Mouse (Mus musculus) liver, embryonic 14.5 days (tissue): ENCODE results near the gene Arpin. TPM values are rescaled to one million over a fixed set of nuclear protein-coding genes. Genes with fewer than 3 reads are reported as not detected.

Source experiments
- ATAC-seq: fragments of 200-750 bp; cut with Nextera tagmentation; 2 replicates; pipeline ENCODE4 v1.8.0; 2017; ENCODE audit warnings: moderate number of reproducible peaks, mild to moderate bottlenecking, moderate library complexity; ENCODE audit not compliant: insufficient read depth
- DNase-seq, 3 experiments: peaks; one replicate each; pipeline ENCODE4 v3.0.0-alpha.2; 2012 to 2013; ENCODE audit warnings: low read depth in 3 of 3, low spot score in 3 of 3
- H3K27ac ChIP-seq: fragments of 300-500 bp; sonication (generic); 2 replicates; pipeline ENCODE4 v1.5.1; 2014; ENCODE audit warnings: moderate library complexity, mild to moderate bottlenecking, control low read depth, inconsistent platforms
- H3K27me3 ChIP-seq: fragments of 300-500 bp; sonication (generic); 2 replicates; pipeline ENCODE4 v1.6.1; 2014; ENCODE audit warnings: mild to moderate bottlenecking, low read length, moderate library complexity; ENCODE audit not compliant: control insufficient read depth, insufficient read depth
- H3K36me3 ChIP-seq: fragments of 300-500 bp; sonication (generic); replicated peaks from 2 replicates; pipeline ENCODE4 v1.6.1; 2014; ENCODE audit warnings: low read depth; ENCODE audit not compliant: control insufficient read depth, insufficient read depth
- H3K4me1 ChIP-seq, 2 experiments: fragments of 200-500 bp in 1 of 2; fragments of 300-500 bp in 1 of 2; sonication (generic) in 1 of 2; replicated peaks; 2 replicates each; pipeline ENCODE4 v1.6.1; 2012 to 2014; ENCODE audit warnings: antibody characterized with exemption in 1 of 2, inconsistent platforms in 1 of 2, low read length in 1 of 2; ENCODE audit not compliant: control insufficient read depth in 2 of 2, insufficient read depth in 2 of 2
- H3K4me2 ChIP-seq: fragments of 300-500 bp; sonication (generic); 2 replicates; pipeline ENCODE4 v1.6.1; 2014; ENCODE audit warnings: low read depth, mild to moderate bottlenecking, control low read depth, moderate library complexity
- H3K4me3 ChIP-seq, 2 experiments: fragments of 200-500 bp in 1 of 2; fragments of 300-500 bp in 1 of 2; sonication (generic) in 1 of 2; 2 replicates each; pipeline ENCODE4 v1.5.1; 2012 to 2014; ENCODE audit warnings: low read depth in 2 of 2, low read length in 2 of 2, mild to moderate bottlenecking in 2 of 2, control low read depth in 1 of 2, inconsistent platforms in 1 of 2, moderate library complexity in 1 of 2; ENCODE audit not compliant: insufficient read depth in 1 of 2
- H3K9ac ChIP-seq: fragments of 300-500 bp; sonication (generic); replicated peaks from 2 replicates; pipeline ENCODE4 v1.6.1; 2014; ENCODE audit warnings: mild to moderate bottlenecking, control low read depth, moderate library complexity
- H3K9me3 ChIP-seq: fragments of 300-500 bp; sonication (generic); 2 replicates; pipeline ENCODE4 v1.6.1; 2016; ENCODE audit warnings: low read length, mixed read lengths; ENCODE audit not compliant: control insufficient read depth
- CTCF ChIP-seq: IDR thresholded peaks from 2 replicates; pipeline ENCODE4 v1.5.1; 2016; ENCODE audit warnings: antibody characterized with exemption, low read depth, control low read depth
- EP300 ChIP-seq: IDR thresholded peaks from 2 replicates; pipeline ENCODE4 v1.6.1; 2016; ENCODE audit warnings: antibody characterized with exemption, low read depth
- WGBS: fragments of 180-500 bp; shearing (Covaris S2); extraction: QIAGEN DNeasy Blood & Tissue Kit; methylation state at CpG from one replicate; pipeline ENCODE4 v1.1.7; 2014; ENCODE audit not compliant: insufficient replicate concordance; 5-methylcytosine and 5-hydroxymethylcytosine counted together
- polyA plus RNA-seq, 2 experiments: library from polyadenylated mRNA; depleted of rRNA in 1 of 2; stranded (reverse) in 1 of 2; unstranded in 1 of 2; fragments of >200 nt; fragmentation: Nextera tagmentation in 1 of 2; extraction: Ambion mirVana in 1 of 2; gene quantifications; 2 replicates each; pipeline versions ENCODE4 v1.2.1 to v1.2.3; 2012 to 2014

The Arpin gene
- polyA plus RNA-seq, 2 experiments = 1.9 to 3.1 TPM

DNA sequence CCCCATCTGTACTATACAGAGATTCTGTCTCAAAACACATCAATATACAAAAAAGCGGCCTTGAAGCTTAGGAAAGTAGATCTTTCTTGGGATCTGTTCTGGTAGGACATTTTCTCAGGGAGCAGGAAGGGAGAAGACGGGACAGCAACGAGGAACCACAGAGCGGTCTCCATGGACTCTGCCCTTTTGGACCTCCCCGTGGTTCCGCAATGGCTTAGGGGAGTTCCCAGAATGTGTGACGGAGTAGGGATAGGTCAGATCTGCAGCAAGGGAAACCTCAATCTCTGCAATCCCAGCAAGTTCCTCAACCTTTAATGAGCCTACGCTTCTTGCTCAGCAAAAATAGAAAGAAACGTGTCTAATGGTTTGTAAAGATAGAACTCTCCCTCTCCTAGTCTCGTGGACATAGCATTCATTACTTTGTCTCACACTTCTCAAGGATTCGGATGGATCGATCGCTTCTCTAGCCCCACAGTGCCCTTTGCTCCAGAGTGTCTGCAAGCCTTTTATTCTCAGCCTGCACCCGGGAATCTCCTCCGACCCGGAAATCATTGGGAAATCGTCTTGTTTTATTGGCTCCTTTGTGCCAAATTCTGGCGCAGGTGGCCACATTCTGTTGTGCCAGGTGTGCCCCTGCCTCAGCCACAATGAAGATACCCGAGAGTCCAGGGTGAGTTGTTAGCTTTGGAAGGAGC lies 499 bp upstream of the Arpin start:
- DNase-seq = no peak
- H3K9ac ChIP-seq = no peak overlapping the region
- H3K4me3 ChIP-seq = peak overlapping the region; percentile 43 to 48; a peak in 2 of 4 replicates
- peak overlapping the region; percentile 47 for H3K4me2 ChIP-seq
- H3K36me3 ChIP-seq = no peaks in the 10 kb centered on the region
- H3K9me3 ChIP-seq = no peaks in the 10 kb centered on the region
- ATAC-seq = no peak
- H3K27ac ChIP-seq = no peak overlapping the region
- no peak for TF ChIP-seq CTCF
- no peak for TF ChIP-seq EP300
- peaks cover 17% of the 10 kb centered on the region for H3K27me3 ChIP-seq
- H3K4me1 ChIP-seq = no peaks in the 10 kb centered on the region
- 15% methylated on average over 19 of the region's 19 CpGs for WGBS

DNA sequence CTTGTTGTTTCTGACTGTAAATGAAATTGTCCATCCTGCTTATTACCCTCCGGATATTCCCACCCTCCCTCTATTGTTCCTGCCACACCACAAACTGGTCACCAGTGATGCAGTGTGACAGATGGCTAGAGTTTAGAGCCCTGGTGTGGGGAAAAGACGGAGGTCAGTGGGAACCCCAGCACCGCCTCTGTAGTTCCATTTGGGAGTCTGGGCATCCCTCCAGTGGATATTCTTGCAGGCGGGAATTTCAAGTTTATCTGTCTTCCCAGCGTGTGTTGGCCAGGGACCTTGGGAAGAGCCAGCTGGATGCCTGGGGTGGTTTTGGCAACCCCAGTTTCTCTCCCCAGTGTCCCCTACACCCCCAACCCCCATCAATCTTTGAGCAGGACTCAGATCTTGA lies 698 bp downstream of the Arpin start:
- no peaks in the 10 kb centered on the region for H3K4me1 ChIP-seq
- TF ChIP-seq EP300 (no peak), CTCF (no peak)
- no peak overlapping the region for H3K9ac ChIP-seq
- peak overlapping the region; percentile 47 for H3K4me2 ChIP-seq
- 40% methylated on average over 5 of the region's 5 CpGs for WGBS
- no peaks in the 10 kb centered on the region for H3K9me3 ChIP-seq
- ATAC-seq (no peak), DNase-seq (no peak)
- peak overlapping the region in 1 of 2 experiments; percentile 48; a peak in 2 of 4 replicates for H3K4me3 ChIP-seq
- H3K27ac ChIP-seq = no peak overlapping the region
- no peaks in the 10 kb centered on the region for H3K36me3 ChIP-seq
- H3K27me3 ChIP-seq = peaks cover 17% of the 10 kb centered on the region

DNA sequence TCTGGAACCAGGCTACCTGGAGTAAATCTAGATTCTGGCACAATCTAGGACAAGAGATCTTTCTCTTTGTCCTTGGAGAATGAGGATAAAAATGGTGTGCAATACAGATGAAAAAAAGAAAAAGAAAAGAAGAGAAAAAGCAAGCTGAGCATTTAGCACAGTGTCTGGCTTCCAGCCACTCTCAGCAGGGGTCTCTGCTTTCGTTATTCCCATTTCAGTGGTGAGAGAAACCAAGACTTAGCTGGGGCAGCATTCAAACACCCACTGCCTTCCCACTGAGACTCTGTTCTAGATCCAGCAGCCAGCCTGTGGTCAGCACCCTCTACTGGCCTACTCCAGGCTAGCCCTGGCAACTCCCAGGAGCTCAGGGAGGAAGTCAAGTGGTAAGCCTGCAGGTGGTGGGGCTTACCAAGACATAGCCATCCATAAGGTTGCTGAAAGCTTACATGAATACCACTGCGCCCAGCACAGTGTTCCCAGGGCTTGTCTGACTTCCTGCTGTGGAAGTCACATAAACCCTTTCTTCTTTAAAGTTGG lies 6.6 kb downstream of the Arpin start:
- no peak overlapping the region for H3K9ac ChIP-seq
- TF ChIP-seq CTCF (peak; percentile 14; the same call in 1 of the 2 replicates), EP300 (no peak)
- no peak for ATAC-seq
- H3K9me3 ChIP-seq = no peaks in the 10 kb centered on the region
- 56% methylated on average over 2 of the region's 2 CpGs for WGBS
- no peak overlapping the region for H3K4me2 ChIP-seq
- H3K36me3 ChIP-seq = no peaks in the 10 kb centered on the region
- DNase-seq = no peak
- no peak overlapping the region for H3K27ac ChIP-seq
- H3K27me3 ChIP-seq = no peaks in the 10 kb centered on the region
- no peaks in the 10 kb centered on the region for H3K4me1 ChIP-seq
- no peak overlapping the region for H3K4me3 ChIP-seq

DNA sequence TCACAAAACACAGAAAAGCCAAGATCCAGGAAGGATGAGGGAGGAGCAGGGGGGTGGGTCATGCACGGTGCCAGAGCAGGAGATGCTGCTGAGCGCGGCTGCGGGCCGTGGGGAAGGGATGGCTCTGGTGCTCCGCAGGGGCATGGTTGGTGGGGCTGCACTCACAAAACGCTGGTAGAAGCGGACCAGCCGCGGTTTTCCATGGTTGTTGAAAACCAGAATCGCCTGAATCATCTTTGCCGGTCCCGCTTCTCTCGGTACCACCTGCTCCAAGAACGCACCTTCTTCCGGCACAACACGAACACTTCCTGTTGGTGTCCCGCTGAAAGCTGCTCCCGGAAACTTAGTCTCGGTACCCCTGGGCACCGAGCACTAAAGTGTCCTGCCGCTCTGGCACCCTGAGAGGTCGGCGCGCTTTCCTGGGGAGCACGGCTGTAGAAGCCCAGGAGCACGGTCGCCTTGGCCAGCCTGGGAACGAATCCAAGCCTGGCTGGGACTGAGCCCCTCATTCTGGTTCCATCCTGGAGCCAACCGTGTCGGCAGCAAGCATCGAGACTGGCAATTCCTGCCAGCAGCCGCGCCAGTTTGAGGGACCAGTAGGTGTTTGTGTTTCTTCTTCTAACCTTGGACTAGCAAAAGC lies 14.7 kb downstream of the Arpin start, which contains the start of gene Ap3s2:
TSS of gene Ap3s2 (minus strand) at position 306 of the 640 bp plus-strand sequence.
- H3K4me2 ChIP-seq = peak within 1 kb of the TSS; percentile 84
- WGBS = under 1% methylated on average over 34 of the region's 34 CpGs
- H3K9ac ChIP-seq = peak within 1 kb of the TSS; percentile 79
- no peaks in the 10 kb centered on the region for H3K36me3 ChIP-seq
- H3K9me3 ChIP-seq = no peaks in the 10 kb centered on the region
- H3K27me3 ChIP-seq = no peaks in the 10 kb centered on the region
- H3K4me3 ChIP-seq = peak within 1 kb of the TSS; percentile 66 to 85
- TF ChIP-seq EP300 (peak; percentile 3; the same call in 1 of the 2 replicates), CTCF (0 out of 2 replicates have a peak, but pooled peaks have one; percentile 10)
- ATAC-seq (peak; percentile 92), DNase-seq (peak; percentile 74 to 81 (median 77))
- H3K27ac ChIP-seq = peak within 1 kb of the TSS; percentile 1; the same call in 1 of the 2 replicates
- H3K4me1 ChIP-seq = peaks cover 6 to 7% of the 10 kb centered on the region in 2 experiments; a peak in 2 of 4 replicates

DNA sequence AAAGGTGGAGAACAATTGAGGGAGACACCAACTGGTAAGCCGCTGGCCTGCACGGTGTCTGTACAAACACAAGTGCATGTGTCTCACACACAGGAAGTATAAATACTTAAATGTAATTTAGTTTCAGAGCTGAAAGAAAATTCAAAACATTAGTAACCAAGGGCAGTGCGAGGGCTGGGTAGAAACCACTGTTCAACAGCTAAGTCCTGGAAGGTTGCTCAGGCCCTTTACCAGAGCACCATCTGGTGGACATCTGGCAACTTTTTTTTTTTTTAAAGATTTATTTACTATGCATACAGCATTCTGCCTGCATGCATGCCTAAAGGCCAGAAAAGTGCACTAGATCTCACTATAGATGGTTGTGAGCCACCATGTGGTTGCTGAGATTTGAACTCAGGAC lies 20.6 kb downstream of the Arpin start:
- Histone ChIP-seq H3K27me3 (no peaks in the 10 kb centered on the region), H3K9me3 (no peaks in the 10 kb centered on the region), H3K36me3 (no peaks in the 10 kb centered on the region), H3K9ac (no peak overlapping the region), H3K4me3 (no peak overlapping the region), H3K4me1 (peaks cover 0 to under 1% of the 10 kb centered on the region in 2 experiments; a peak in 1 of 4 replicates), H3K27ac (no peak overlapping the region), H3K4me2 (no peak overlapping the region)
- WGBS = 78% methylated on average over 3 of the region's 3 CpGs
- ATAC-seq (no peak), DNase-seq (no peak)
- TF ChIP-seq CTCF (peak; percentile 57), EP300 (no peak)
